Mouse (Mus musculus) thymus, adult 2 months (tissue): Measurements from ENCODE around the gene Tcte1. TPM values are rescaled to one million over a fixed set of nuclear protein-coding genes. Genes with fewer than 3 reads are reported as not detected.
A peak's percentile ranks its signal among the peaks of the same experiment; 100 is the strongest.

ENCODE experiments used
- DNase-seq: peaks from one replicate; pipeline ENCODE4 v3.0.0; 2021
- H3K27ac ChIP-seq: fragments of 200-500 bp; 2 replicates; pipeline ENCODE4 v1.5.1; 2012; ENCODE audit warnings: low read length, control low read depth; ENCODE audit not compliant: control insufficient read depth, insufficient read depth
- H3K27me3 ChIP-seq: fragments of 200-500 bp; 2 replicates; pipeline ENCODE4 v1.6.1; 2012; ENCODE audit warnings: mild to moderate bottlenecking, low read length, moderate library complexity, mixed read lengths; ENCODE audit not compliant: control insufficient read depth, insufficient read depth
- H3K36me3 ChIP-seq: fragments of 200-500 bp; 2 replicates; pipeline ENCODE4 v1.6.1; 2012; ENCODE audit warnings: mild to moderate bottlenecking, low read length, moderate library complexity; ENCODE audit not compliant: control insufficient read depth, insufficient read depth
- H3K4me1 ChIP-seq: fragments of 200-500 bp; replicated peaks from 2 replicates; pipeline ENCODE4 v1.6.1; 2012; ENCODE audit warnings: low read length; ENCODE audit not compliant: control insufficient read depth, insufficient read depth
- H3K4me3 ChIP-seq: fragments of 200-500 bp; 2 replicates; pipeline ENCODE4 v1.5.1; 2012; ENCODE audit warnings: mild to moderate bottlenecking, low read length, control low read depth, moderate library complexity; ENCODE audit not compliant: control insufficient read depth, insufficient read depth
- CTCF ChIP-seq: fragments of 200-500 bp; IDR thresholded peaks from 2 replicates; pipeline ENCODE4 v1.5.1; 2012; ENCODE audit warnings: mild to moderate bottlenecking, control low read depth, low read length, moderate library complexity, borderline replicate concordance; ENCODE audit not compliant: control insufficient read depth, poor library complexity, insufficient read depth; ENCODE audit errors: extremely low read depth
- POLR2A ChIP-seq: fragments of 200-500 bp; IDR thresholded peaks from 2 replicates; pipeline ENCODE4 v1.6.1; 2012; ENCODE audit warnings: mild to moderate bottlenecking, low read length, control low read depth, moderate library complexity; ENCODE audit not compliant: control insufficient read depth, poor library complexity, insufficient read depth; ENCODE audit errors: extremely low read depth
- WGBS: fragments of 180-500 bp; shearing (Covaris S2); methylation state at CpG from one replicate; pipeline ENCODE4 v1.1.7; 2018; 5-methylcytosine and 5-hydroxymethylcytosine counted together
- polyA plus RNA-seq: library from polyadenylated mRNA; depleted of rRNA; stranded (reverse); fragments of >200 nt; gene quantifications from 2 replicates; pipeline ENCODE4 v1.2.3, GENCODE M21; 2012

Gene Tcte1
- polyA plus RNA-seq, 1 experiment: 1.2 TPM

DNA sequence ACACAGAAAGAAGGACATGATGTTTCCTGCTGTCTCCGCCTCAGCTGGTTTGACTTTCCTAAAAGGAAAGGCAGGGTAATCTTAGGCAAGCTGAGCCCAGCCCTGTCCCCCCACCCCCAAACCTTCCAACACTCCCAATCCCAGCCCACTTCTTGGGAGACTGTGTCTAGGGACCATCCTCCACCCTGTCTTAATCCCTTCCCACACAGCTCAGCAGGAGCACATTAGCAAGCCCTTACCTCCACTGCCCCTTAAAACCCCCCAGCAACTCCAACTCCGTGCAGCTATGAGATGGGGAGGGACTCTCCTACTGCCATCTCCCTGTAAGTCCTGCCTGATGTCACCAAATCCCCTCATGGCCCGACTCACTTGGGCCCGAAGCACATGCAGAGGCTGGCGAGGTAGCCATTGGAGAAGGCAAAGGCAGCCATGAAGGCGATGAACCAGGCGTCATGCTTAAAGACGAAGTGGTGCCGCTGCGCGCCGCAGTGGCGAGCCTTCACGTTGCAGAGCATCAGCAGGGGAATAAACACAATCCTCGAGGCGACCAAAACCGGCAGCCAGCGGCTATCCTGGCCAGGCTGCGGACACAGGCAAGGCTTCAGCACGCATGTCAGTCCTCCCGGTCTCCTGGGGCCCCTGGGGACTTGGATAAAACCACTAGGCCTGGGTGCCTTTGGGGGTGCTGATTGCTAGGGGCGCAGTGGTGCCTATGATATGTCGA, 62.7 kb downstream of the Tcte1 start:
- no peak overlapping the region for H3K27ac ChIP-seq
- TF ChIP-seq CTCF (no peak), POLR2A (no peak)
- no peak overlapping the region for H3K4me3 ChIP-seq
- peaks cover 3% of the 10 kb centered on the region for H3K4me1 ChIP-seq
- WGBS: 94% methylated on average over 23 of the region's 23 CpGs
- no peaks in the 10 kb centered on the region for H3K27me3 ChIP-seq
- no peak for DNase-seq
- peaks cover 11% of the 10 kb centered on the region for H3K36me3 ChIP-seq

DNA sequence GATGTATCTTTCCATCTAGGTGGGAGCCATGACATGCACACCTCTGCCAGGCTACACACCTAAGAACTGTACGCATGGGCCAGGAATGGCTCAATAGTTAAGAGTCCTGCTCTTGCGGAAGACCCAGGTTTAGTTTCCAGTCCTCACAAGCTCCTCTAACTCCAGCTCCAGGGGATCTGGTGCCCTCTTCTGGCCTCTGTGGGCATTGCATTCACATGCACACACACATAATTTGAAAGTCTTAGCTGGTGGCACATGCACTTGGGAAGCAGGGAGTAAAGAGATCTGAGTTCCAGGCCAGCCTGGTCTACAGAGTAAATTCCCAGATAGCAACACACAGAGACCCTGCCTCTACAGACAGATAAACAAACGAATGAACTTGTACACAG, 63.2 kb downstream of the Tcte1 start:
- no peaks in the 10 kb centered on the region for H3K27me3 ChIP-seq
- H3K4me3 ChIP-seq: no peak overlapping the region
- no peak for DNase-seq
- 97% methylated on average over 3 of the region's 3 CpGs for WGBS
- H3K36me3 ChIP-seq: peaks cover 11% of the 10 kb centered on the region
- H3K27ac ChIP-seq: no peak overlapping the region
- no peak for TF ChIP-seq CTCF
- no peak for TF ChIP-seq POLR2A
- H3K4me1 ChIP-seq: peaks cover 2% of the 10 kb centered on the region

DNA sequence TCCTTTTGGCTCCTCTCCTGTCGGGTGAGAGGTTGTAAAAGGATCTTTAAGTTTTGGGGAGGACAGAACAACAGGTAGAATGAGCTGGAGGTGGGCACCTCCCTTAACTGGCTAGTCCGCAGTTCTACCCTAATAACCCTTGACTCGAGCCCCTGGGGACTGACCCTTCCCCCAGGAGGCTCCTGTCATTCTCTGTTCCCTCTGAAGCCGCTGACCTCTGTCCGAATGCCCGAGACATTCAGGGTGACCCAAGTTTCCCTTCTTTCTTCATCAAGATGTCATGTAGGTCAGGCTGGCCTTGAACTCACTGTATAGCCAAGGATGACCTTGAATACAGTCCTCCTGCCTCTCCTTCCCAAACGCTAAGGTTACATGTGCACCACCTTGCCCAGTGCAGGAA, 65.1 kb downstream of the Tcte1 start:
- Histone ChIP-seq H3K27me3 (no peaks in the 10 kb centered on the region), H3K27ac (no peak overlapping the region)
- no peak for TF ChIP-seq POLR2A
- TF ChIP-seq CTCF: no peak

DNA sequence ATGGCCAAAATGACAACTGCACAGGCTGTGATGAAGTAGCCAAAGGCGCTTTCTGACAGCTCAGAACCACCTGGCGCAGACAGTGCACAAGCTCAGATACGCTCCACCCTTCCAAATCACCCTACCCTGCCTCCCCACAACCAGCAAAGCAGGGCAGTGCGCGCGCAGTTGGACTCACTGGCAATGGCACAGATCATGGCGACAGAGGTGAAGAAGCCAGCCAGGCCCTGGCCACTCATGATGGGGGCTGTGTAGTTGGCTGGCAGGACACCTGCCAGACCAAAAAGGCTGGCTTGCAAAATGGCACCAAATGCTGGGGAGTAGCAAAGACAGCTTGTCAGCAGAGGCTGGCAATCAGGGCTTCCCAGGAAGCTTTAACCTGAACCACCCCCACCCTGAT, 66.0 kb downstream of the Tcte1 start:
- WGBS: over 99% methylated on average over 7 of the region's 7 CpGs
- Histone ChIP-seq H3K4me3 (no peak overlapping the region), H3K4me1 (peaks cover 30% of the 10 kb centered on the region), H3K27ac (no peak overlapping the region), H3K27me3 (no peaks in the 10 kb centered on the region), H3K36me3 (peaks cover 11% of the 10 kb centered on the region)
- DNase-seq: no peak
- TF ChIP-seq POLR2A: no peak
- 0 out of 2 replicates have a peak, but pooled peaks have one; percentile 17 for TF ChIP-seq CTCF

More for the DNA sequence above, 65.1 kb downstream of the Tcte1 start:
- H3K36me3 ChIP-seq: peaks cover 11% of the 10 kb centered on the region
- WGBS: 99% methylated on average over 7 of the region's 7 CpGs
- H3K4me3 ChIP-seq: no peak overlapping the region
- peaks cover 22% of the 10 kb centered on the region for H3K4me1 ChIP-seq
- DNase-seq: no peak

DNA sequence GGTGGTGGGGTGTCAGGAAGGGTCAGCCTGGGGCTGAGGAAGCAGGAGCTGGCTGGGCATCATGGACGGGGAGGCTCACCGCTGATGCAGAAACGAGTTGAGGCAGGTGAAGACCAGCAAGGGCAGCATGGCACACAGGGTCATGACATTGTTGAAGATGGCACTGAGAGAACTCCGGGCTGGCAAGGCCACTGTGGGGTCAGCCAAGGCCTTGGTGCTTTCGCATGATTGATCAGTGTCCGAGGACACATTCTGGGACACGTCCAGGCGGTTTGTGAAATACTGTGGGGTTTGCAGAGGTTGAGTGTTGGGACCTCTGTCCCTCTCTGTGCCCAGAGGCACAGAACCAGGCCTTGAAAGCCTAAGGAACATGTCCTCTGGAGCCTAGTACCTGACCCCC, 66.6 kb downstream of the Tcte1 start:
- peaks cover 35% of the 10 kb centered on the region for H3K4me1 ChIP-seq
- no peak for TF ChIP-seq CTCF
- no peak for TF ChIP-seq POLR2A
- H3K27ac ChIP-seq: no peak overlapping the region
- no peak overlapping the region for H3K4me3 ChIP-seq
- H3K36me3 ChIP-seq: peaks cover 11% of the 10 kb centered on the region
- WGBS: 98% methylated on average over 8 of the region's 8 CpGs
- H3K27me3 ChIP-seq: no peaks in the 10 kb centered on the region
- no peak for DNase-seq

GRCm38 (mm10) chr17:45590410-45590809, 67.2 kb downstream of the Tcte1 start:
- DNase-seq: no peak
- peaks cover 36% of the 10 kb centered on the region for H3K4me1 ChIP-seq
- peaks cover 11% of the 10 kb centered on the region for H3K36me3 ChIP-seq
- no peak overlapping the region for H3K27ac ChIP-seq
- no peaks in the 10 kb centered on the region for H3K27me3 ChIP-seq
- H3K4me3 ChIP-seq: no peak overlapping the region
- no peak for TF ChIP-seq CTCF
- TF ChIP-seq POLR2A: no peak
- WGBS: 95% methylated on average over 6 of the region's 6 CpGs
